Mouse (Mus musculus) ES-Bruce4 (cell line): ENCODE data around the gene Pde1c.

ENCODE experiments used
- CTCF ChIP-seq: IDR thresholded peaks from one replicate; pipeline ENCODE4 v1.8.1; 2011; ENCODE audit warnings: low read depth, low read length
- EP300 ChIP-seq: IDR thresholded peaks from 2 replicates; pipeline ENCODE4 v1.6.1; 2011; ENCODE audit warnings: low read depth, low read length; ENCODE audit not compliant: insufficient read depth
- POLR2A ChIP-seq: IDR thresholded peaks from one replicate; pipeline ENCODE4 v1.8.1; 2011; ENCODE audit warnings: low read length; ENCODE audit not compliant: insufficient read depth

DNA sequence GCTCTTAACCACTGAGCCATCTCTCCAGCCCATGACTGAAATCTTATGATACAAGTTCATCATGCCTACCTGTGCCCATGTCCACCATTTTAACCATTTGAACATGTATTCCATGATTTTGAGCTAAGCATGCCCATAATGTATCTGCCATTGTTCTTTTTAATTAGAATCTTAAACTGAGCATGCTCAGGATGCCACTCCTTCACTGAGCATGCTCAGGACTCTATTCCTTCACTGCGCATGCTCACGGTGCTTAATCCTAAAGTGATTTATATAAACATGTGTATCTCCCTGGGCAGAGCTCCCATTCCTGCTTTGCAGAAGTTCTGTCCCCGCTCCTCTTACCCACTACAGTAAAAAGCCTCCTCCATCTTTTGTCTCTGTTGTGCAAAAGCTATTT, 520.3 kb downstream of the Pde1c start:
- TF ChIP-seq CTCF (no peak), POLR2A (no peak), EP300 (no peak)
